Mouse (Mus musculus) MEL (cell line): ENCODE data around the gene Ubash3b. TPM values are rescaled to one million over a fixed set of nuclear protein-coding genes. Genes with fewer than 3 reads are reported as not detected.

Source experiments
- DNase-seq: peaks from one replicate; pipeline ENCODE4 v3.0.0; 2011; ENCODE audit warnings: low read depth, low spot score
- H3K27ac ChIP-seq: 2 replicates; pipeline ENCODE4 v1.5.1; 2012; ENCODE audit warnings: low read depth, mild to moderate bottlenecking, control low read depth, low read length, moderate library complexity; ENCODE audit not compliant: control insufficient read depth
- H3K27me3 ChIP-seq, 2 experiments: fragments of 150-350 bp in 1 of 2; sonication (generic) in 1 of 2; 2 replicates each; pipeline ENCODE4 v1.6.1; 2012; ENCODE audit warnings: low read length in 2 of 2, mild to moderate bottlenecking in 2 of 2, improper control_type of control experiment in 1 of 2, moderate library complexity in 1 of 2; ENCODE audit not compliant: insufficient read depth in 2 of 2, control insufficient read depth in 1 of 2
- H3K36me3 ChIP-seq, 2 experiments: 2 replicates each; pipeline ENCODE4 v1.6.1; 2012 to 2014; ENCODE audit warnings: low read length in 2 of 2, improper control_type of control experiment in 1 of 2, inconsistent platforms in 1 of 2, mild to moderate bottlenecking in 1 of 2; ENCODE audit not compliant: insufficient read depth in 2 of 2, control insufficient read depth in 1 of 2
- H3K4me1 ChIP-seq, 2 experiments: fragments of 150-350 bp in 1 of 2; sonication (generic) in 1 of 2; 2 replicates each; pipeline ENCODE4 v1.6.1; 2012; ENCODE audit warnings: low read length in 2 of 2, improper control_type of control experiment in 1 of 2, mild to moderate bottlenecking in 1 of 2; ENCODE audit not compliant: insufficient read depth in 2 of 2, control insufficient read depth in 1 of 2
- H3K4me3 ChIP-seq, 2 experiments: fragments of 150-350 bp in 1 of 2; sonication (generic) in 1 of 2; 2 replicates each; pipeline ENCODE4 v1.5.1; 2012; ENCODE audit warnings: low read depth in 2 of 2, low read length in 2 of 2, mild to moderate bottlenecking in 2 of 2, moderate library complexity in 2 of 2, control low read depth in 1 of 2, improper control_type of control experiment in 1 of 2; ENCODE audit not compliant: control insufficient read depth in 1 of 2, insufficient read depth in 1 of 2
- H3K79me2 ChIP-seq: 2 replicates; pipeline ENCODE4 v1.6.1; 2012; ENCODE audit warnings: mild to moderate bottlenecking, low read length, moderate library complexity; ENCODE audit not compliant: control insufficient read depth, poor library complexity, insufficient read depth
- H3K9ac ChIP-seq: 2 replicates; pipeline ENCODE4 v1.6.1; 2012; ENCODE audit warnings: low read depth, mild to moderate bottlenecking, control low read depth, low read length, moderate library complexity; ENCODE audit not compliant: control insufficient read depth, poor library complexity, severe bottlenecking
- H3K9me3 ChIP-seq: fragments of 150-350 bp; sonication (generic); replicated peaks from 2 replicates; pipeline ENCODE4 v1.6.1; 2012; ENCODE audit warnings: mild to moderate bottlenecking, low read length, improper control_type of control experiment, moderate library complexity; ENCODE audit not compliant: insufficient read depth
- BHLHE40 ChIP-seq: IDR thresholded peaks from 2 replicates; pipeline ENCODE4 v1.6.1; 2012; ENCODE audit warnings: low read depth, mild to moderate bottlenecking, inconsistent platforms, low read length, improper control_type of control experiment, borderline replicate concordance
- CHD2 ChIP-seq: IDR thresholded peaks from 2 replicates; pipeline ENCODE4 v1.6.1; 2011; ENCODE audit warnings: low read length, improper control_type of control experiment
- EP300 ChIP-seq, 2 experiments: IDR thresholded peaks; 2 replicates each; pipeline ENCODE4 v1.6.1; 2011; ENCODE audit warnings: improper control_type of control experiment in 2 of 2, low read length in 2 of 2, low read depth in 1 of 2, mild to moderate bottlenecking in 1 of 2
- ETS1 ChIP-seq: IDR thresholded peaks from 2 replicates; pipeline ENCODE4 v1.6.1; 2012; ENCODE audit warnings: low read depth, mild to moderate bottlenecking, inconsistent platforms, low read length, improper control_type of control experiment, moderate library complexity
- GATA1 ChIP-seq: IDR thresholded peaks from 2 replicates; pipeline ENCODE4 v1.6.1; 2011; ENCODE audit warnings: low read depth, low read length, improper control_type of control experiment
- HCFC1 ChIP-seq: IDR thresholded peaks from 2 replicates; pipeline ENCODE4 v1.6.1; 2012; ENCODE audit warnings: low read depth, mild to moderate bottlenecking, inconsistent platforms, low read length, improper control_type of control experiment, moderate library complexity
- MAFK ChIP-seq: IDR thresholded peaks from 2 replicates; pipeline ENCODE4 v1.6.1; 2011; ENCODE audit warnings: low read depth, mild to moderate bottlenecking, low read length, improper control_type of control experiment, borderline replicate concordance
- MEF2A ChIP-seq: IDR thresholded peaks from 2 replicates; pipeline ENCODE4 v1.6.1; 2014; ENCODE audit warnings: low read depth, mild to moderate bottlenecking, inconsistent platforms, low read length, improper control_type of control experiment; ENCODE audit not compliant: poor library complexity, insufficient replicate concordance, severe bottlenecking; ENCODE audit errors: extremely low read depth
- MYB ChIP-seq: IDR thresholded peaks from 2 replicates; pipeline ENCODE4 v1.6.1; 2011; ENCODE audit warnings: mild to moderate bottlenecking, low read depth, low read length, improper control_type of control experiment
- NELFE ChIP-seq: IDR thresholded peaks from 2 replicates; pipeline ENCODE4 v1.6.1; 2011; ENCODE audit warnings: low read depth, low read length, improper control_type of control experiment
- NRF1 ChIP-seq: IDR thresholded peaks from 2 replicates; pipeline ENCODE4 v1.6.1; 2014; ENCODE audit warnings: low read depth, mild to moderate bottlenecking, inconsistent platforms, low read length, improper control_type of control experiment, moderate library complexity; ENCODE audit not compliant: poor library complexity, insufficient read depth, severe bottlenecking
- POLR2AphosphoS2 ChIP-seq: IDR thresholded peaks from 2 replicates; pipeline ENCODE4 v1.6.1; 2011; ENCODE audit warnings: low read length, improper control_type of control experiment
- RAD21 ChIP-seq: IDR thresholded peaks from 2 replicates; pipeline ENCODE4 v1.6.1; 2011; ENCODE audit warnings: mild to moderate bottlenecking, low read depth, low read length, improper control_type of control experiment
- RCOR1 ChIP-seq: IDR thresholded peaks from 2 replicates; pipeline ENCODE4 v1.6.1; 2012; ENCODE audit warnings: low read depth, mild to moderate bottlenecking, inconsistent platforms, low read length, improper control_type of control experiment
- SIN3A ChIP-seq: IDR thresholded peaks from 2 replicates; pipeline ENCODE4 v1.6.1; 2012; ENCODE audit warnings: low read length, improper control_type of control experiment, inconsistent platforms
- SMC3 ChIP-seq: IDR thresholded peaks from 2 replicates; pipeline ENCODE4 v1.6.1; 2011; ENCODE audit warnings: low read depth, low read length, improper control_type of control experiment
- TAL1 ChIP-seq: IDR thresholded peaks from 2 replicates; pipeline ENCODE4 v1.6.1; 2012; ENCODE audit warnings: mild to moderate bottlenecking, inconsistent platforms, low read length, moderate library complexity, mixed read lengths
- TBP ChIP-seq: IDR thresholded peaks from 2 replicates; pipeline ENCODE4 v1.8.0; 2011; ENCODE audit warnings: low read depth, low read length, improper control_type of control experiment
- TCF12 ChIP-seq: IDR thresholded peaks from 2 replicates; pipeline ENCODE4 v1.6.1; 2014; ENCODE audit warnings: low read depth, mild to moderate bottlenecking, inconsistent platforms, low read length, improper control_type of control experiment, moderate library complexity
- USF1 ChIP-seq: IDR thresholded peaks from 2 replicates; pipeline ENCODE4 v1.6.1; 2014; ENCODE audit warnings: low read depth, mild to moderate bottlenecking, inconsistent platforms, low read length, improper control_type of control experiment, moderate library complexity
- ZC3H11A ChIP-seq: IDR thresholded peaks from 2 replicates; pipeline ENCODE4 v1.6.1; 2012; ENCODE audit warnings: low read depth, mild to moderate bottlenecking, inconsistent platforms, low read length, improper control_type of control experiment
- polyA plus RNA-seq, 2 experiments: library from polyadenylated mRNA; stranded (reverse) in 1 of 2; unstranded in 1 of 2; fragments of >175 nt in 1 of 2; fragments of >200 nt in 1 of 2; gene quantifications; 2 replicates each; pipeline versions ENCODE4 v1.2.1 to v1.2.4; 2012; ENCODE audit warnings: low replicate concordance in 2 of 2, low read depth in 1 of 2; ENCODE audit not compliant: insufficient read length in 2 of 2, insufficient read depth in 1 of 2, missing spikeins in 1 of 2
- total RNA-seq: library from RNA; depleted of rRNA; stranded (reverse); fragments of 300-350 nt; gene quantifications from 2 replicates; pipeline ENCODE4 v1.2.3, GENCODE M21; 2012

Gene Ubash3b
- total and polyA plus RNA-seq, 3 experiments = 5.4 to 11.3 TPM; not detected in 1

DNA sequence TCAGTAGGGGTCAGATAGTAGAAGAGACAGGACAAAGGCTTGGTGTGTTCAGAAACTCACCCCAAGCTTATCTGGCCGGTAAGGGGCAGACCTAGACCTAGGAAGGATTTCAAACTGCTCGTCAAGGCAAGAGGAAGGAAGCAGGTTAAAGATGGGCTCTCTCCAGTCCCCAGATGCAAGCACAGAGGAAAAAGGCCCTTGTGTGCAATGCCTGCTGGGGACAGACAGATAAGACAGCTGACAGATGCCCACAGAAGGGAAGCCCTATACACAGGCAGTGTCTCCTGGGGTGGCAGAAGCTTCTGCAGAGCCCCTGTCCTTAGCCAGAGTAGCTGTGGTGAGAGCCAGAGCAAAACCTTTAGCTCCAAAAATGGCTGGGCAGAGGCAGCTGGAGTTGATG, 11.6 kb downstream of the Ubash3b start:
- peaks cover 6% of the 10 kb centered on the region; the same call in 1 of the 2 replicates for H3K79me2 ChIP-seq
- peak; percentile 58 to 76; a peak in 3 of 4 replicates for TF ChIP-seq EP300 (IDR thresholded peaks at IDR 0.05; ENCODE audit: low read depth in 1 of 2, low read length in 2 of 2)
- TF ChIP-seq MAFK = no peak
- no peak for TF ChIP-seq POLR2AphosphoS2
- TF ChIP-seq MEF2A = no peak
- TF ChIP-seq NELFE = no peak
- TF ChIP-seq ETS1 = peak; percentile 73
- no peak for TF ChIP-seq MYB
- no peak for TF ChIP-seq ZC3H11A
- peak; percentile 26; the same call in 1 of the 2 replicates for TF ChIP-seq SIN3A
- TF ChIP-seq BHLHE40 = no peak
- TF ChIP-seq TCF12 = peak; percentile 86
- TF ChIP-seq RCOR1 = peak; percentile 46; the same call in 1 of the 2 replicates
- no peak for TF ChIP-seq USF1
- no peak for TF ChIP-seq SMC3
- TF ChIP-seq NRF1 = no peak
- TF ChIP-seq GATA1 = peak; percentile 76; the same call in 1 of the 2 replicates
- TF ChIP-seq RAD21 = no peak
- TF ChIP-seq CHD2 = no peak
- 0 out of 2 replicates have a peak, but pooled peaks have one; percentile 23 for TF ChIP-seq HCFC1
- TF ChIP-seq TAL1 = peak; percentile 88
- TF ChIP-seq TBP = 0 out of 2 replicates have a peak, but pooled peaks have one; percentile 40
- H3K36me3 ChIP-seq = peaks cover 0 to 20% of the 10 kb centered on the region in 2 experiments; a peak in 2 of 4 replicates
- H3K4me3 ChIP-seq = no peak overlapping the region; a peak in 1 of 4 replicates
- peak; percentile 82 for DNase-seq
- H3K4me1 ChIP-seq = peaks cover 10 to 40% of the 10 kb centered on the region in 2 experiments
- H3K27me3 ChIP-seq = no peaks in the 10 kb centered on the region
- no peaks in the 10 kb centered on the region for H3K9me3 ChIP-seq
- peak overlapping the region; percentile 95 for H3K27ac ChIP-seq
- H3K9ac ChIP-seq = peak overlapping the region; percentile 61
